Mouse (Mus musculus) liver, postnatal 0 days (tissue): ENCODE measurements around the gene Ccdc158.

Experiments
- CTCF ChIP-seq: sonication (generic); IDR thresholded peaks from 2 replicates; pipeline ENCODE4 v1.5.1; 2016; ENCODE audit warnings: antibody characterized with exemption, low read depth
- EP300 ChIP-seq: IDR thresholded peaks from 2 replicates; pipeline ENCODE4 v1.6.1; 2016; ENCODE audit warnings: antibody characterized with exemption, low read depth, mild to moderate bottlenecking

DNA sequence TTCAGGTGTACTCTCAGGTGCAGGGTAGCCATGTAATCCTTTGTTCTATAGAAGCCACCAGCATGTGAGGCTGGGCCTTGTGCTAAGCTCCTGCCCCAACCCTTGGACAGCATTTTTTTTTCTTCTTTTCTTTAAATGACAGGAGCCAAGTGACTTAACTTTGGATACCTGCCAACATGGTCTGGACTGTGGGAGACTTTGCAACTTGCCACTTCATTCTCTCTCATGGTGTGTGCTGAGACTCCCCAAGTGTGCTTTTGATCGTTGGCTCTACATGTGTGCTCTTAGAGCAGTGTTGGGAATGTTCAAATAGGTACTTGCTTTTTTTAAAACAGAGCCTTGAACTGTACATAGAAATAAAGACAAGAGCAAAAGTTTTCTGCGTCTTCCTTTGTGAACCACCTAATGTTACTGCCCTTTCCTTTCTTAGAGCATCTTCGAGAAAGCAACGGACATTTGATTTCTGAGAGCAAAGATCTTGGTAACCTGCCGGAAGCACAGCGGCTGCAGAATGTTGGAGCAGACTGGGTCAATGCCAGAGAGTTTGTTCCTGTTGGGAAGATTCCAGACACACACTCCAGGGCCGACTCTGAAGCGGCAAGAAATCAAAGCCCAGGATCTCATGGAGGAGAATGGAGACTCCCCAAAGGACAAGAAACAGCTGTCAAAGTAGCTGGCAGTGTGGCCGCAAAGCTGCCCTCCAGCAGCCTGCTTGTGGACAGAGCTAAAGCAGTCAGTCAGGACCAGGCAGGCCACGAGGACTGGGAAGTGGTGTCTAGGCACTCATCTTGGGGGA lies 70.4 kb downstream of the Ccdc158 start:
- TF ChIP-seq CTCF (no peak), EP300 (no peak)
